Mouse (Mus musculus): ENCODE measurements at regions not wholly inside any gene's neighbourhood (a gene's known extent, or its start where the extent isn't known, plus 50 kb on each side); places are given as distances from the start of the nearest gene placed in this dataset.

DNA sequence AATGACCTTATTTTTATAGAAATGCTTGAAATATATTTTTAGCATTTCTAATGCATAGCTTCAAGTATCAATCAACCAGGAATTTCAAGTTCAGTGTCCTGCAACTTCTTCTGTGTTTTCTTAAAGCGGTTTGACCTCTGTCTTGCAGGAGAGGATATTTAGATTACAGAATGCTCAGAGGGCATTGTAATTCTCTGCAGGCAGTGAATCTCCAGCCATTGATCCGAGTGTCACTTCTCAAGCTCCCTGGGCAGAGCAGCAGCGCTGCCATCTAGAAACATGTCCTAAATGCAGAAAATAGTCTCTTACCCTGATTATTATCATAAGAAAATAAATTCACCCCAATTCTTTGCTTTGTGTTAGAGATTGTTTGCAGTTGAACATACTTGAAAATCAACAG lies 687.7 kb upstream of the Gje1 start:
- Histone ChIP-seq H3K4me1 (no peaks in the 10 kb centered on the region), H3K27ac (no peak overlapping the region), H3K27me3 (no peaks in the 10 kb centered on the region), H3K4me2 (no peak overlapping the region), H3K4me3 (no peak overlapping the region), H3K9ac (no peak overlapping the region), H3K9me3 (no peaks in the 10 kb centered on the region), H3K36me3 (no peaks in the 10 kb centered on the region)
- ATAC-seq (ENCODE audit: borderline replicate concordance, extremely low read depth, low FRiP score, low TSS enrichment) = no peak
- 32% methylated on average over 3 of the region's 3 CpGs for WGBS

DNA sequence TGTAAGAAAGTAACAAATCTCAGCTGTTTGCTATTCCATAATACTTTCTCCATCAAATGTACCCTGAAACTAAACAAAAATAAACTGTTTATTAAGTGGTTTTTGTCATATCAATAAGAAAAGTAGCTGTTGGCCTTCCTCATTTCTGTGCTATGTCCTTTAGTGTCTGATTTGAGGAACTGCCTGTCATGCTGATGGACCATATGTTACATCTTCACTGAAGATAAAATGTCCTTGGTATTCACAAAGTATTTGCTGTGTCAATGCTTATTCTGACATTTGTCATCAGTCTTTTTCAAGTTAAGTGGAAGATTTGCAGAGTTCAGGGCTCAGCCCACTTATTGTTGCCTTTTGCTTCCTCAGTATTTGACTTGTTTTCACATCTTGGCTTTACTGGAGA lies 682.0 kb upstream of the Gje1 start:
- ATAC-seq (ENCODE audit: borderline replicate concordance, extremely low read depth, low FRiP score, low TSS enrichment) = no peak
- Histone ChIP-seq H3K27me3 (no peaks in the 10 kb centered on the region), H3K9me3 (no peaks in the 10 kb centered on the region)

DNA sequence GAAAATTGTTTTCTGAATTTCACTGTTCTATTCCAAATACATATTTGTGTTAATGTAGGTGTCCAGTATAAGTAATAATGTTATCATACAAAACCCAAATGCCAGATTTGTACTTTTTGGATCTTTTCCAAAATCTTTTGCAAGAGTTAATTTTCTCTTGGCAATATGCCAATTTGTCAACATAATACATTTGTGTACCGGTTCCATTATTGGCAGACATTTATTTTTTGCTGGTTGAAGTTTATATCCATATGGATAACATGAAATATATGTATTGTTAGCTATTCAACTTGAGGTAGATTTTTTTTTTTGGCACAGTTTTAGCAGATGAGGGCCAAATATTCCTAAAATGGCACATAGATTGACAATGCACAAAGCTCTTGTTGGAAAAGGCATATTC lies 679.1 kb upstream of the Gje1 start:
- Histone ChIP-seq H3K4me1 (no peaks in the 10 kb centered on the region), H3K4me3 (no peak overlapping the region), H3K4me2 (no peak overlapping the region), H3K27ac (no peak overlapping the region), H3K9ac (no peak overlapping the region), H3K9me3 (no peaks in the 10 kb centered on the region), H3K27me3 (no peaks in the 10 kb centered on the region), H3K36me3 (no peaks in the 10 kb centered on the region)
- 7% methylated on average over 1 of the region's 1 CpGs for WGBS
- ATAC-seq (ENCODE audit: borderline replicate concordance, extremely low read depth, low FRiP score, low TSS enrichment) = no peak

More for the DNA sequence above, 682.0 kb upstream of the Gje1 start:
- Histone ChIP-seq H3K4me3 (no peak overlapping the region), H3K4me2 (no peak overlapping the region), H3K27ac (no peak overlapping the region), H3K36me3 (no peaks in the 10 kb centered on the region), H3K9ac (no peak overlapping the region), H3K4me1 (no peaks in the 10 kb centered on the region)

DNA sequence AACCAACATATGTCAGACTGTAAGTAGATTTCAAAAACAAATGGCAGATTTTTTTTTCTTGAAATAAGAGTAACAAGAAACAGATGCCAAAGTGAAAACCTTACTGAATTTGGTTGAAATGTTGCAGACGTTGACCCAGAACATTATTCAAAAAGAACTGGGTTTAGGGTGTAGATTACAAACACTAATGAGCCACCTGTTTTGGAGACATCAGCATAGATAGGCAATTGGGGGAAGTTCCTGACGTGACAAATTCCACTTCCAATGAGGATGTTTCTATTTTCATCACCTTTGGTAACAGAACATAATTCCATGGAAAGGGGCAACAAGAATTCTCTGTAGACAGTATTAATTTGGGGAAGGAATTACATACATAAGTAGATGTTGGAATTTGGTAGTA lies 677.3 kb upstream of the Gje1 start:
- no peak overlapping the region for H3K4me2 ChIP-seq
- no peaks in the 10 kb centered on the region for H3K4me1 ChIP-seq
- no peaks in the 10 kb centered on the region for H3K27me3 ChIP-seq
- H3K36me3 ChIP-seq = no peaks in the 10 kb centered on the region
- H3K9me3 ChIP-seq = no peaks in the 10 kb centered on the region
- no peak overlapping the region for H3K4me3 ChIP-seq
- no peak overlapping the region for H3K9ac ChIP-seq
- no peak overlapping the region for H3K27ac ChIP-seq
- 61% methylated on average over 2 of the region's 2 CpGs for WGBS
- no peak for ATAC-seq (ENCODE audit: borderline replicate concordance, extremely low read depth, low FRiP score, low TSS enrichment)

DNA sequence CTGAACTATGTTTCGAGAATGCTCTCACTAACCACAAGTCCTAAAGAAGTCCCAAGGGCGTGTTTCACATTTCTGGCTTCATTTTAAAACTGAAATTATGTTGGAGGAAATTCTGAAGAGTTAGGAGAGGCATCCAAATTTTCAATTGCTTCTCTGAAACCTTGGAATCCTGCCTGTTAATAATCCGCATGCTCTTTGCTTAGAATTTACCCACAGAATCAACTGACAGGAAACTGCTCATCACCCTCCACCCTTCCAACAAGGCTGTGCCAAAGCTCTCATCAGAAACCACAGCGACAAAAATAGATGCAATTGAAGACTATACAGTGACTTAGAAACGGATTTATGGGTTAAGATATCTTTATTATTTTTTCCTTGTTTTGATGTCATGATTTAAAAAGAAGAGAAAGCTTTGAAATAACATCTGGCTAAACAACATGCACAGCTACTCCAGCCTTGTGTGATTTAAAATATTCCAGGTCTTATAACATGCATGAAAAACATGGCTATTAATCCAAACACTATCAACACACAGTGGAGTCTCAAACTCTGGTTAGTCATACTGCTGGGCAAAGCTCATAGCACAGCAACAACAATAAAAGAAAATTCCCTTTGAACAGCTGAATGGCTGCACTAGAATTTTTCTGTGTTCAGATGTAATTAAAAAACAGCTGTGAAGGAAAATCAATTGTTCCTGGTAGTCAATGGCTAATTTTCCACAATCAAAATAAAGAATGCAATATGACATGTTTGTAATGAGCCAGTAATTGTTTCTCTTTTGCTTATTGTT lies 674.2 kb upstream of the Gje1 start:
- H3K4me1 ChIP-seq = no peaks in the 10 kb centered on the region
- no peaks in the 10 kb centered on the region for H3K36me3 ChIP-seq
- no peak overlapping the region for H3K4me2 ChIP-seq
- no peak overlapping the region for H3K27ac ChIP-seq
- peak; percentile 19; the same call in 1 of the 2 replicates for ATAC-seq (ENCODE audit: borderline replicate concordance, extremely low read depth, low FRiP score, low TSS enrichment)
- no peak overlapping the region for H3K4me3 ChIP-seq
- WGBS = 30% methylated on average over 5 of the region's 5 CpGs
- no peak overlapping the region for H3K9ac ChIP-seq
- no peaks in the 10 kb centered on the region for H3K9me3 ChIP-seq
- no peaks in the 10 kb centered on the region for H3K27me3 ChIP-seq

DNA sequence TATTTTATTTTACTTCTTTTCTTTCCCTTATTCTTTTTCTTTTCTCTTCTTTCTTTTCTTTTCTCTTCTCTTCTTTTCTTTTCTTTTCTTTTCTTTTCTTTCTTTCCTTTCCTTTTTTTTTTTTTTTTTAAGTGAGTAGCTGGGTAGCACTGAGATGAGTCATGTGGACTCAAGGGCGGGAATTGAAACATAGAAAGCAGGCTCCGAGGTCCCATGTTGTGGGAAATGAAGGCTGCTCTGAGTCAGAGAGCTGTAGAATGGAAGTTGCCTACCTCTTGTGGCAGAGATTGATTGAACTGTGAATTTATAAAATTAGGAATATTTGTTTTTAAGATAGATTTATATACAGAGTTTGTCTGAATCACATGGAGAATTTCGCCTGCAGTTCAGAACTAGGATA lies 655.6 kb upstream of the Gje1 start:
- H3K27ac ChIP-seq = no peak overlapping the region
- H3K4me3 ChIP-seq = no peak overlapping the region
- H3K4me2 ChIP-seq = no peak overlapping the region
- no peaks in the 10 kb centered on the region for H3K27me3 ChIP-seq
- H3K4me1 ChIP-seq = no peaks in the 10 kb centered on the region
- H3K9me3 ChIP-seq = no peaks in the 10 kb centered on the region
- WGBS = 87% methylated on average over 3 of the region's 3 CpGs
- no peak for ATAC-seq (ENCODE audit: borderline replicate concordance, extremely low read depth, low FRiP score, low TSS enrichment)
- no peak overlapping the region for H3K9ac ChIP-seq
- no peaks in the 10 kb centered on the region for H3K36me3 ChIP-seq

Data from lung, embryonic 15.5 days (tissue).